Mouse (Mus musculus) embryonic fibroblast, embryonic 13.5 days (primary cell): ENCODE results near the gene Tspan3.

Experiments
- CTCF ChIP-seq: IDR thresholded peaks from 2 replicates; pipeline ENCODE4 v1.5.1; 2011; ENCODE audit warnings: mild to moderate bottlenecking, control low read depth, low read length, moderate library complexity, borderline replicate concordance; ENCODE audit not compliant: insufficient read depth
- POLR2A ChIP-seq: IDR thresholded peaks from 2 replicates; pipeline ENCODE4 v1.6.1; 2011; ENCODE audit warnings: low read depth, mild to moderate bottlenecking, control low read depth, low read length, moderate library complexity

GRCm38 (mm10) chr9:56180118-56180781 is 15.0 kb upstream of the Tspan3 start:
- TF ChIP-seq CTCF (no peak), POLR2A (no peak)
